Mouse (Mus musculus) kidney, adult 2 months (tissue): ENCODE results near the gene Stk4. TPM values are rescaled to one million over a fixed set of nuclear protein-coding genes. Genes with fewer than 3 reads are reported as not detected.

ENCODE experiments used
- DNase-seq: peaks from one replicate; pipeline ENCODE4 v3.0.0; 2021
- H3K27ac ChIP-seq: fragments of 200-500 bp; 2 replicates; pipeline ENCODE4 v1.5.1; 2012; ENCODE audit warnings: low read depth, low read length, control low read depth, inconsistent platforms; ENCODE audit not compliant: insufficient read depth
- H3K27me3 ChIP-seq: fragments of 200-500 bp; replicated peaks from 2 replicates; pipeline ENCODE4 v1.6.1; 2012; ENCODE audit warnings: mild to moderate bottlenecking, moderate library complexity, low read length, inconsistent platforms; ENCODE audit not compliant: control insufficient read depth, insufficient read depth
- H3K36me3 ChIP-seq: fragments of 200-500 bp; 2 replicates; pipeline ENCODE4 v1.6.1; 2012; ENCODE audit warnings: mild to moderate bottlenecking, moderate library complexity, low read length, inconsistent platforms; ENCODE audit not compliant: control insufficient read depth, insufficient read depth
- H3K4me1 ChIP-seq: fragments of 200-500 bp; 2 replicates; pipeline ENCODE4 v1.6.1; 2011; ENCODE audit warnings: low read length; ENCODE audit not compliant: control insufficient read depth, insufficient read depth
- H3K4me3 ChIP-seq: fragments of 200-500 bp; 2 replicates; pipeline ENCODE4 v1.5.1; 2011; ENCODE audit warnings: mild to moderate bottlenecking, low read depth, low read length, control low read depth; ENCODE audit not compliant: insufficient read depth
- CTCF ChIP-seq: fragments of 200-500 bp; conservative IDR thresholded peaks from 2 replicates; pipeline ENCODE4 v1.5.1; 2011; ENCODE audit warnings: low read depth, mild to moderate bottlenecking, control low read depth, low read length, moderate library complexity, mixed read lengths; ENCODE audit not compliant: insufficient read depth, insufficient read length
- POLR2A ChIP-seq: fragments of 200-500 bp; IDR thresholded peaks from one replicate; pipeline ENCODE4 v1.6.1; 2011; ENCODE audit warnings: low read depth, low read length, control low read depth
- WGBS: fragments of 180-500 bp; shearing (Covaris S2); methylation state at CpG from one replicate; pipeline ENCODE4 v1.1.7; 2018; 5-methylcytosine and 5-hydroxymethylcytosine counted together
- polyA plus RNA-seq: library from polyadenylated mRNA; depleted of rRNA; stranded (reverse); fragments of >200 nt; gene quantifications from 2 replicates; pipeline ENCODE4 v1.2.3, GENCODE M21; 2012; rRNA removed

The Stk4 gene
- polyA plus RNA-seq, 1 experiment = 13.0 TPM

DNA sequence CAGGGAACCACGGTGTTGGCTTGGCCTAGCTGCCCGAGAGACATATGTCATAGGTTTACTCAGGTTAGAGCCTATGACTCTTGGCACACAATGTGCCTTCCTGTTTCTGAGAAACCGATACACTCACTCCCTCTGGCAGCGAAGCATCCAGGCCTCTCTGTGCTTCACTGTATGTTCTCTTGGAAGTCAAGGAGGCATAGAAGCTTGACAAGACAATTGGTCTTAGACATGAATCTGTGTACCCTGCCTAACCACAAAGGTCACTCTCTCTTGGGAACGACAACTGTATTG is 126.5 kb downstream of the Stk4 start:
- TF ChIP-seq CTCF (no peak), POLR2A (no peak)
- no peak overlapping the region for H3K4me3 ChIP-seq
- no peaks in the 10 kb centered on the region for H3K4me1 ChIP-seq
- no peaks in the 10 kb centered on the region for H3K27me3 ChIP-seq
- H3K27ac ChIP-seq = no peak overlapping the region
- 71% methylated on average over 5 of the region's 5 CpGs for WGBS
- no peak for DNase-seq
- H3K36me3 ChIP-seq = no peaks in the 10 kb centered on the region

DNA sequence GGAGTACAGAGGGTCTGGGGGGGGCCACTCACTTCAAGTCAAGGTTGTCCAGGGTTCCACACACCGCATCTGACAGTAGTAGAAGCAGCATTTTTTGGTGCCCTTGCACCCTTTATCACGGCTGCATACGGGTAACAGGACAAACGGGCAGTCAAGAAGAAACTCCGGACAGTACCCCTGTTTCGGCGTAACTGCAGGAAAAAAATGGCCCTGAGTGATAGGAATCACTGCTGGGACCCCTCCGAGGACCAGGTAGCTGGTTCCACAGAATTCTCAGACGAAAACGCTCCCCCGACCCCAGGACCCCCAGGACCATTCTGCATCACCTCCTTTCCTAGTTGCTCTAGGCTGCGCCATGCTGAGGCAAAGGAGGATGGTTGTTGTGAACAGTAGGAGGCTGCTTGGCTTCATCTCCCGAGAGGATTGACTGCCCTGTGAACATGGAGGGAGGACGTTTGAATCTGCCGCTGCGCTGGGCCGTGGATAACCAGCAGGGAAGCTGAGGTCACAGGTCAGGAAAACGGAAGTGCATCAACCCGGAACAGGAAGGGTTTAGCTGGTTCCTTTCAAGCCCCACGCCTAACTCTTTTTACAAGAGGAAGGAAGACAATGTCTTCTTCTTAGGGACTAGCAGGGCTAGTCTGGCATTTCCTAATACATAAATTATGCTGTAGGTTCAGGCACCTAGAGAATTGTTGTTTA is 129.7 kb downstream of the Stk4 start, which contains the start of gene Wfdc15a:
Wfdc15a (minus strand) TSS at position 505 of the 702 bp plus-strand sequence.
- DNase-seq = no peak
- H3K4me1 ChIP-seq = no peaks in the 10 kb centered on the region
- no peak within 1 kb of the TSS for H3K27ac ChIP-seq
- TF ChIP-seq POLR2A (no peak), CTCF (no peak)
- no peak within 1 kb of the TSS for H3K4me3 ChIP-seq
- 76% methylated on average over 20 of the region's 20 CpGs for WGBS
- no peaks in the 10 kb centered on the region for H3K27me3 ChIP-seq
- no peaks in the 10 kb centered on the region for H3K36me3 ChIP-seq

Other genes with a start within 250 kb of the Stk4 start
- gene Ccn5, start 249.5 kb upstream of the Stk4 start, polyA plus RNA-seq = 0.41 and 1.3 TPM in 2 replicates
- gene Kcnk15, start 216.7 kb upstream of the Stk4 start, polyA plus RNA-seq = not detected in 2 replicates
- gene Rims4, start 151.6 kb upstream of the Stk4 start, polyA plus RNA-seq = 0.08 and 0.22 TPM in 2 replicates
- gene Ywhab, start 75.4 kb upstream of the Stk4 start, polyA plus RNA-seq = 46.7 and 63.9 TPM in 2 replicates
- gene Pabpc1l, start 44.9 kb upstream of the Stk4 start, polyA plus RNA-seq = 3.2 and 3.7 TPM in 2 replicates
- 31.0 and 34.1 TPM in 2 replicates for gene Tomm34, start 847 bp downstream of the Stk4 start, polyA plus RNA-seq
- gene Kcns1, start 100.8 kb downstream of the Stk4 start, polyA plus RNA-seq = 0.36 and 0.48 TPM in 2 replicates
- not detected in 2 replicates for gene Wfdc5, start 112.4 kb downstream of the Stk4 start, polyA plus RNA-seq
- not detected in 2 replicates for gene Wfdc12, start 120.3 kb downstream of the Stk4 start, polyA plus RNA-seq
- 0.20 TPM in 1 of 2 replicates, not detected in the other for gene Wfdc15a, start 129.8 kb downstream of the Stk4 start, polyA plus RNA-seq
- 492 and 557 TPM in 2 replicates for gene Wfdc15b, start 151.3 kb downstream of the Stk4 start, polyA plus RNA-seq
- not detected in 2 replicates for gene Svs2, start 168.1 kb downstream of the Stk4 start, polyA plus RNA-seq
- not detected in 2 replicates for gene Svs3b, start 186.3 kb downstream of the Stk4 start, polyA plus RNA-seq
- gene Svs4, start 208.1 kb downstream of the Stk4 start, polyA plus RNA-seq = not detected in 2 replicates
- not detected in 2 replicates for gene Svs3a, start 218.9 kb downstream of the Stk4 start, polyA plus RNA-seq
- gene Svs6, start 246.4 kb downstream of the Stk4 start, polyA plus RNA-seq = not detected in 2 replicates